Mouse (Mus musculus) liver, embryonic 14.5 days (tissue): Measurements from ENCODE around the gene Fam120a. TPM values are rescaled to one million over a fixed set of nuclear protein-coding genes. Genes with fewer than 3 reads are reported as not detected.

Source experiments
- ATAC-seq: fragments of 200-750 bp; cut with Nextera tagmentation; 2 replicates; pipeline ENCODE4 v1.8.0; 2017; ENCODE audit warnings: moderate number of reproducible peaks, mild to moderate bottlenecking, moderate library complexity; ENCODE audit not compliant: insufficient read depth
- DNase-seq, 3 experiments: peaks; one replicate each; pipeline ENCODE4 v3.0.0-alpha.2; 2012 to 2013; ENCODE audit warnings: low read depth in 3 of 3, low spot score in 3 of 3
- H3K27ac ChIP-seq: fragments of 300-500 bp; sonication (generic); 2 replicates; pipeline ENCODE4 v1.5.1; 2014; ENCODE audit warnings: moderate library complexity, mild to moderate bottlenecking, control low read depth, inconsistent platforms
- H3K27me3 ChIP-seq: fragments of 300-500 bp; sonication (generic); 2 replicates; pipeline ENCODE4 v1.6.1; 2014; ENCODE audit warnings: mild to moderate bottlenecking, low read length, moderate library complexity; ENCODE audit not compliant: control insufficient read depth, insufficient read depth
- H3K36me3 ChIP-seq: fragments of 300-500 bp; sonication (generic); replicated peaks from 2 replicates; pipeline ENCODE4 v1.6.1; 2014; ENCODE audit warnings: low read depth; ENCODE audit not compliant: control insufficient read depth, insufficient read depth
- H3K4me1 ChIP-seq, 2 experiments: fragments of 200-500 bp in 1 of 2; fragments of 300-500 bp in 1 of 2; sonication (generic) in 1 of 2; replicated peaks; 2 replicates each; pipeline ENCODE4 v1.6.1; 2012 to 2014; ENCODE audit warnings: antibody characterized with exemption in 1 of 2, inconsistent platforms in 1 of 2, low read length in 1 of 2; ENCODE audit not compliant: control insufficient read depth in 2 of 2, insufficient read depth in 2 of 2
- H3K4me2 ChIP-seq: fragments of 300-500 bp; sonication (generic); 2 replicates; pipeline ENCODE4 v1.6.1; 2014; ENCODE audit warnings: low read depth, mild to moderate bottlenecking, control low read depth, moderate library complexity
- H3K4me3 ChIP-seq, 2 experiments: fragments of 200-500 bp in 1 of 2; fragments of 300-500 bp in 1 of 2; sonication (generic) in 1 of 2; 2 replicates each; pipeline ENCODE4 v1.5.1; 2012 to 2014; ENCODE audit warnings: low read depth in 2 of 2, low read length in 2 of 2, mild to moderate bottlenecking in 2 of 2, control low read depth in 1 of 2, inconsistent platforms in 1 of 2, moderate library complexity in 1 of 2; ENCODE audit not compliant: insufficient read depth in 1 of 2
- H3K9ac ChIP-seq: fragments of 300-500 bp; sonication (generic); replicated peaks from 2 replicates; pipeline ENCODE4 v1.6.1; 2014; ENCODE audit warnings: mild to moderate bottlenecking, control low read depth, moderate library complexity
- H3K9me3 ChIP-seq: fragments of 300-500 bp; sonication (generic); 2 replicates; pipeline ENCODE4 v1.6.1; 2016; ENCODE audit warnings: low read length, mixed read lengths; ENCODE audit not compliant: control insufficient read depth
- CTCF ChIP-seq: IDR thresholded peaks from 2 replicates; pipeline ENCODE4 v1.5.1; 2016; ENCODE audit warnings: antibody characterized with exemption, low read depth, control low read depth
- EP300 ChIP-seq: IDR thresholded peaks from 2 replicates; pipeline ENCODE4 v1.6.1; 2016; ENCODE audit warnings: antibody characterized with exemption, low read depth
- WGBS: fragments of 180-500 bp; shearing (Covaris S2); extraction: QIAGEN DNeasy Blood & Tissue Kit; methylation state at CpG from one replicate; pipeline ENCODE4 v1.1.7; 2014; ENCODE audit not compliant: insufficient replicate concordance; 5-methylcytosine and 5-hydroxymethylcytosine counted together
- polyA plus RNA-seq, 2 experiments: library from polyadenylated mRNA; depleted of rRNA in 1 of 2; stranded (reverse) in 1 of 2; unstranded in 1 of 2; fragments of >200 nt; fragmentation: Nextera tagmentation in 1 of 2; extraction: Ambion mirVana in 1 of 2; gene quantifications; 2 replicates each; pipeline versions ENCODE4 v1.2.1 to v1.2.3; 2012 to 2014

The Fam120a gene
- polyA plus RNA-seq, 2 experiments: 19.1 to 37.4 TPM

GRCm38 (mm10) chr13:48913141-48913540 is 54.7 kb downstream of the Fam120a start:
- no peak overlapping the region for H3K27ac ChIP-seq
- H3K9ac ChIP-seq: no peak overlapping the region
- DNase-seq: no peak
- H3K27me3 ChIP-seq: no peaks in the 10 kb centered on the region
- H3K4me1 ChIP-seq: no peaks in the 10 kb centered on the region
- 88% methylated on average over 3 of the region's 3 CpGs for WGBS
- H3K9me3 ChIP-seq: no peaks in the 10 kb centered on the region
- H3K4me2 ChIP-seq: no peak overlapping the region
- H3K4me3 ChIP-seq: no peak overlapping the region
- ATAC-seq: no peak
- TF ChIP-seq EP300: no peak
- no peak for TF ChIP-seq CTCF
- peaks cover 76% of the 10 kb centered on the region for H3K36me3 ChIP-seq

GRCm38 (mm10) chr13:48911426-48911825 is 56.4 kb downstream of the Fam120a start:
- 80% methylated on average over 7 of the region's 7 CpGs for WGBS
- Histone ChIP-seq H3K4me2 (no peak overlapping the region), H3K9me3 (no peaks in the 10 kb centered on the region), H3K9ac (no peak overlapping the region), H3K4me1 (no peaks in the 10 kb centered on the region), H3K27me3 (no peaks in the 10 kb centered on the region), H3K36me3 (peaks cover 69% of the 10 kb centered on the region), H3K4me3 (no peak overlapping the region), H3K27ac (no peak overlapping the region)
- TF ChIP-seq CTCF (no peak), EP300 (no peak)
- DNase-seq (no peak), ATAC-seq (no peak)

- H3K4me1 ChIP-seq: no peaks in the 10 kb centered on the region
- H3K27ac ChIP-seq: no peak overlapping the region
- no peaks in the 10 kb centered on the region for H3K9me3 ChIP-seq
- no peak for DNase-seq
- H3K27me3 ChIP-seq: no peaks in the 10 kb centered on the region
- H3K36me3 ChIP-seq: peaks cover 65% of the 10 kb centered on the region
- H3K4me3 ChIP-seq: no peak overlapping the region
- WGBS: 85% methylated on average over 2 of the region's 2 CpGs
- TF ChIP-seq CTCF: no peak
- TF ChIP-seq EP300: no peak
- H3K4me2 ChIP-seq: no peak overlapping the region
- no peak for ATAC-seq
- H3K9ac ChIP-seq: no peak overlapping the region
Measured at GRCm38 (mm10) chr13:48905458-48905857, 62.4 kb downstream of the Fam120a start.

- Histone ChIP-seq H3K36me3 (peaks cover 58% of the 10 kb centered on the region), H3K9me3 (no peaks in the 10 kb centered on the region), H3K4me1 (no peaks in the 10 kb centered on the region), H3K27ac (no peak overlapping the region), H3K9ac (no peak overlapping the region), H3K4me3 (no peak overlapping the region), H3K27me3 (no peaks in the 10 kb centered on the region), H3K4me2 (no peak overlapping the region)
- ATAC-seq: no peak
- DNase-seq: no peak
- no peak for TF ChIP-seq EP300
- no peak for TF ChIP-seq CTCF
- 41% methylated on average over 5 of the region's 5 CpGs for WGBS
Measured at GRCm38 (mm10) chr13:48895376-48895775, 72.4 kb downstream of the Fam120a start.

- Histone ChIP-seq H3K4me2 (no peak overlapping the region), H3K36me3 (peaks cover 65% of the 10 kb centered on the region)
- no peak for TF ChIP-seq EP300
- no peak for TF ChIP-seq CTCF
Measured at GRCm38 (mm10) chr13:48890260-48890960, 77.4 kb downstream of the Fam120a start.

More at GRCm38 (mm10) chr13:48890260-48890960, 77.4 kb downstream of the Fam120a start:
- Histone ChIP-seq H3K9me3 (no peaks in the 10 kb centered on the region), H3K27me3 (no peaks in the 10 kb centered on the region), H3K4me3 (no peak overlapping the region), H3K4me1 (no peaks in the 10 kb centered on the region), H3K27ac (no peak overlapping the region), H3K9ac (no peak overlapping the region)
- WGBS: 58% methylated on average over 4 of the region's 4 CpGs
- ATAC-seq (peak; percentile 67), DNase-seq (peak in 1 of 3 experiments; percentile 24)
